ENCODE assay signal across 7 mouse cellular contexts in the genomic region with DNA sequence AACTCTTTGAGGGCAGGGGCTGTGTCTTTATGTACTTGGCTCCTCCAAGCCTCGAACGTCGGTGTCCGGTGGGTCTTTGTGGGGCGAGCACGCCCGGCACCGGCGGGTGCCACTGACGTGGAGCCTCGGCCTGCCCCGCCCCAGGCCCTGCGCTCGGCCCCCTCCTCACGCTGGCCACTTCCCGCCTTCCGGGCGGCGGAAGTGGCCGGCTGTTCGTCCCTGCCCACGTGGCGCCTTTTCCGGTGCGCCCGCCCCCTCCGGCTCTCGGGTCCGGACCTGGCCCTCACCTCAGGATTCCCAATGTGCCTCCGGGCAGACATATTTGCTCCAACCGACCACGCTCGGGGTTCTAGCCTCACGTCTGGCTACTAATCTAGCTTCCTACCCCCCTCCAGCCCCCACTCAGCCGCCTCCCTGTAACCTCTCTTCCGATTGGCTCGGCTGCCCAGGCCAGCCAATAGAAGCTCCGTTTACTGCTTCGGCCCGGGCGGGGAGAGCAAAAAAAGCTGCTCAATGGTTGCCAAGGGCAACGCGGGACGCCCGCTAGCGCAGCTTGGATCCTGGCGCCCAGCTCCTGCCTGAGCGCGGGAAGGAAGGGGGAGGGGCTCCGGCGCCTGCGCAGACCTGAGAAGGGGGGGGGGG. TPM values are rescaled to one million over a fixed set of nuclear protein-coding genes. Genes with fewer than 3 reads are reported as not detected.
DNase-seq lines count a peak whose midpoint lies in the region; ATAC-seq lines count a peak whose summit lies in the region.

A gene (minus strand): TSS at position 400 of the 642 bp plus-strand sequence.

- no peaks in the 10 kb centered on the region for H3K4me1 ChIP-seq in embryonic facial prominence, embryonic 11.5 days (ENCODE audit: control insufficient read depth, insufficient read depth, low read length)
- H3K4me1 ChIP-seq in limb, embryonic 11.5 days (ENCODE audit: control insufficient read depth, insufficient read depth, low read length), result peaks cover 3% of the 10 kb centered on the region; the same call in 1 of the 2 replicates
- H3K4me1 ChIP-seq in midbrain, embryonic 14.5 days (ENCODE audit: control insufficient read depth, insufficient read depth, low read length), result peaks cover 10% of the 10 kb centered on the region

- peak within 1 kb of the TSS; percentile 46 for H3K4me3 ChIP-seq in embryonic facial prominence, embryonic 11.5 days (ENCODE audit: low read depth, low read length)
- H3K4me3 ChIP-seq in limb, embryonic 11.5 days (ENCODE audit: low read depth, low read length), result peak within 1 kb of the TSS; percentile 35
- peak within 1 kb of the TSS; percentile 59 for H3K4me3 ChIP-seq in midbrain, embryonic 14.5 days (replicated peaks; ENCODE audit: low read depth, low read length)

- H3K9ac ChIP-seq in embryonic facial prominence, embryonic 11.5 days (replicated peaks; ENCODE audit: low read length), result peak within 1 kb of the TSS; percentile 63
- H3K9ac ChIP-seq in limb, embryonic 11.5 days (ENCODE audit: low read length), result peak within 1 kb of the TSS; percentile 77
- H3K9ac ChIP-seq in midbrain, embryonic 14.5 days (replicated peaks; ENCODE audit: low read length), result peak within 1 kb of the TSS; percentile 52

- ATAC-seq in embryonic facial prominence, embryonic 11.5 days (replicated peaks; ENCODE audit: insufficient number of reproducible peaks, low FRiP score, low TSS enrichment, low read depth), result peak; percentile 97
- ATAC-seq in limb, embryonic 11.5 days (ENCODE audit: insufficient number of reproducible peaks, low FRiP score, low TSS enrichment, low read depth), result peak; percentile 97
- ATAC-seq in midbrain, embryonic 14.5 days (ENCODE audit: low FRiP score, low TSS enrichment), result peak; percentile 99

- H3K9me3 ChIP-seq in embryonic facial prominence, embryonic 11.5 days (replicated peaks; ENCODE audit: control insufficient read depth, low read length), result no peaks in the 10 kb centered on the region
- no peaks in the 10 kb centered on the region for H3K9me3 ChIP-seq in limb, embryonic 11.5 days (ENCODE audit: control insufficient read depth, low read length)
- H3K9me3 ChIP-seq in midbrain, embryonic 14.5 days (ENCODE audit: control insufficient read depth, low read length), result no peaks in the 10 kb centered on the region

- peak; percentile 97 for DNase-seq in adrenal gland, postnatal 14 days
- DNase-seq in embryonic facial prominence, embryonic 11.5 days (ENCODE audit: low spot score), result peak; percentile 98
- peak; percentile 100 for DNase-seq in heart, adult 11 months
- DNase-seq in kidney, adult 18-20 months, result peak; percentile 96
- peak; percentile 99 for DNase-seq in limb, embryonic 11.5 days (ENCODE audit: low spot score)
- DNase-seq in midbrain, embryonic 14.5 days, result peak; percentile 99
- peak; percentile 85 to 92 for DNase-seq in spleen, adult 18-20 months

- peak within 1 kb of the TSS; percentile 54 for H3K4me2 ChIP-seq in embryonic facial prominence, embryonic 11.5 days (ENCODE audit: low read depth, low read length)
- peak within 1 kb of the TSS; percentile 52 for H3K4me2 ChIP-seq in limb, embryonic 11.5 days (ENCODE audit: low read depth, severe bottlenecking)
- H3K4me2 ChIP-seq in midbrain, embryonic 14.5 days (ENCODE audit: low read length), result peak within 1 kb of the TSS; percentile 72

- no peaks in the 10 kb centered on the region for H3K27me3 ChIP-seq in embryonic facial prominence, embryonic 11.5 days (ENCODE audit: control insufficient read depth, insufficient read depth, low read length)
- no peaks in the 10 kb centered on the region for H3K27me3 ChIP-seq in limb, embryonic 11.5 days (ENCODE audit: control insufficient read depth, insufficient read depth, low read length)
- H3K27me3 ChIP-seq in midbrain, embryonic 14.5 days (ENCODE audit: control insufficient read depth, insufficient read depth, low read length), result no peaks in the 10 kb centered on the region

- H3K27ac ChIP-seq in embryonic facial prominence, embryonic 11.5 days (replicated peaks; ENCODE audit: low read depth, low read length), result peak within 1 kb of the TSS; percentile 91
- H3K27ac ChIP-seq in limb, embryonic 11.5 days (replicated peaks; ENCODE audit: low read depth, low read length), result peak within 1 kb of the TSS; percentile 97
- peak within 1 kb of the TSS; percentile 96 for H3K27ac ChIP-seq in midbrain, embryonic 14.5 days (replicated peaks; ENCODE audit: low read depth, low read length)

- under 1% methylated on average over 51 of the region's 52 CpGs for WGBS in embryonic facial prominence, embryonic 11.5 days
- under 1% methylated on average over 52 of the region's 52 CpGs for WGBS in limb, embryonic 11.5 days
- WGBS in midbrain, embryonic 14.5 days, result 0% methylated on average over 52 of the region's 52 CpGs

- no peaks in the 10 kb centered on the region for H3K36me3 ChIP-seq in embryonic facial prominence, embryonic 11.5 days (replicated peaks; ENCODE audit: control insufficient read depth, insufficient read depth, low read depth, low read length)
- H3K36me3 ChIP-seq in limb, embryonic 11.5 days (ENCODE audit: control insufficient read depth, insufficient read depth, low read length), result no peaks in the 10 kb centered on the region
- H3K36me3 ChIP-seq in midbrain, embryonic 14.5 days (ENCODE audit: control insufficient read depth, insufficient read depth, low read length), result no peaks in the 10 kb centered on the region

RNA-seq across cellular contexts. Expression of the gene that starts here (rescaled TPM):
- 6.8 and 8.2 TPM in 2 replicates for total RNA-seq in adrenal gland, postnatal 14 days (2021)
- 23.7 and 28.1 TPM in 2 replicates for polyA plus RNA-seq in embryonic facial prominence, embryonic 11.5 days (2014; fragmentation: Nextera tagmentation; extraction: Ambion mirVana)
- 43.2 and 48.9 TPM in 2 replicates for polyA plus RNA-seq in limb, embryonic 11.5 days (2014; fragmentation: Nextera tagmentation; extraction: Ambion mirVana)
- polyA plus RNA-seq in midbrain, embryonic 14.5 days (2014; fragmentation: Nextera tagmentation; extraction: Ambion mirVana), result 13.3 and 14.2 TPM in 2 replicates

Comparison
In these comparisons a context has a peak if more than half of its experiments do, and no peak if none do; other contexts are left out.
1. Peak in every context shown above with its lines: DNase-seq, ATAC-seq, H3K4me3 ChIP-seq and H3K27ac ChIP-seq.